Mouse (Mus musculus): Measurements from ENCODE around the gene Slc35a1. TPM values are rescaled to one million over a fixed set of nuclear protein-coding genes. Genes with fewer than 3 reads are reported as not detected.

Slc35a1 gene
- polyA plus RNA-seq, 1 experiment from 2014 or later, result 50.5 TPM

GRCm38 (mm10) chr4:34673721-34674120 lies 13.5 kb downstream of the Slc35a1 start:
- H3K4me2 ChIP-seq, result no peak overlapping the region
- H3K36me3 ChIP-seq (ENCODE audit: control insufficient read depth, insufficient read depth, low read length), result peaks cover 7% of the 10 kb centered on the region; the same call in 1 of the 2 replicates
- H3K4me1 ChIP-seq (ENCODE audit: control insufficient read depth, insufficient read depth, low read length), result no peaks in the 10 kb centered on the region
- no peak overlapping the region for H3K4me3 ChIP-seq (ENCODE audit: low read depth, low read length)
- no peaks in the 10 kb centered on the region for H3K27me3 ChIP-seq (ENCODE audit: control insufficient read depth, insufficient read depth, low read length)
- H3K9ac ChIP-seq (ENCODE audit: low read depth, low read length), result no peak overlapping the region
- 76% methylated on average over 5 of the region's 5 CpGs for WGBS (ENCODE audit: insufficient replicate concordance)
- ATAC-seq (replicated peaks; ENCODE audit: insufficient number of reproducible peaks, low FRiP score, low TSS enrichment), result no peak
- H3K9me3 ChIP-seq (replicated peaks; ENCODE audit: control insufficient read depth, low read length), result no peaks in the 10 kb centered on the region
- no peak overlapping the region for H3K27ac ChIP-seq (ENCODE audit: low read depth, low read length)

DNA sequence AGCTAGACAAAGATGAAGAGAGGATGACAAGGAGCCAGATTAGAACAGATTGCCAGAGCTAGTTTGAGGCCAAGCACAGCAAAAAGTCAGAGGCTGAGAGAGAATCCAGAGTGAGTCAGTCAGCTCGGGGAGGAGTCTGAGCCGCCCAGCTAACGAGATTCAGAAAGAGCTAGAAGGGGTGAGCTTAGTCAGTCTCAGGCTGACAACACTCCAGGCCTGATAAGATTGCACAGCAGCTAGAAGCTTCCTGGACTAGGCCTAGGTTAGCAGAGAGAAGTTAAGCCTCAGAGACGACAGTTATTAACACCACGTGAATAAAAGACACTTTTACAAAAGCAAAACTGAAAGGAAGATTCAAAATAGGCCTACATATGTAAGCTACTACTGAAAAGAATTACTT lies 19.3 kb downstream of the Slc35a1 start:
- Histone ChIP-seq H3K9me3 (replicated peaks; ENCODE audit: control insufficient read depth, low read length) (no peaks in the 10 kb centered on the region), H3K4me3 (ENCODE audit: low read depth, low read length) (no peak overlapping the region), H3K4me1 (ENCODE audit: control insufficient read depth, insufficient read depth, low read length) (no peaks in the 10 kb centered on the region), H3K4me2 (no peak overlapping the region), H3K27me3 (ENCODE audit: control insufficient read depth, insufficient read depth, low read length) (no peaks in the 10 kb centered on the region), H3K27ac (ENCODE audit: low read depth, low read length) (no peak overlapping the region), H3K9ac (ENCODE audit: low read depth, low read length) (no peak overlapping the region), H3K36me3 (ENCODE audit: control insufficient read depth, insufficient read depth, low read length) (peaks cover 26% of the 10 kb centered on the region)
- WGBS (ENCODE audit: insufficient replicate concordance), result 74% methylated on average over 5 of the region's 5 CpGs
- ATAC-seq (replicated peaks; ENCODE audit: insufficient number of reproducible peaks, low FRiP score, low TSS enrichment), result no peak

GRCm38 (mm10) chr4:34661927-34662326 lies 25.3 kb downstream of the Slc35a1 start:
- no peak overlapping the region for H3K9ac ChIP-seq (ENCODE audit: low read depth, low read length)
- no peak overlapping the region for H3K4me3 ChIP-seq (ENCODE audit: low read depth, low read length)
- H3K4me1 ChIP-seq (ENCODE audit: control insufficient read depth, insufficient read depth, low read length), result no peaks in the 10 kb centered on the region
- H3K36me3 ChIP-seq (ENCODE audit: control insufficient read depth, insufficient read depth, low read length), result peaks cover 26% of the 10 kb centered on the region
- H3K27me3 ChIP-seq (ENCODE audit: control insufficient read depth, insufficient read depth, low read length), result no peaks in the 10 kb centered on the region
- no peak overlapping the region for H3K4me2 ChIP-seq
- no peaks in the 10 kb centered on the region for H3K9me3 ChIP-seq (replicated peaks; ENCODE audit: control insufficient read depth, low read length)
- no peak overlapping the region for H3K27ac ChIP-seq (ENCODE audit: low read depth, low read length)
- WGBS (ENCODE audit: insufficient replicate concordance), result 75% methylated on average over 6 of the region's 6 CpGs
- no peak for ATAC-seq (replicated peaks; ENCODE audit: insufficient number of reproducible peaks, low FRiP score, low TSS enrichment)

DNA sequence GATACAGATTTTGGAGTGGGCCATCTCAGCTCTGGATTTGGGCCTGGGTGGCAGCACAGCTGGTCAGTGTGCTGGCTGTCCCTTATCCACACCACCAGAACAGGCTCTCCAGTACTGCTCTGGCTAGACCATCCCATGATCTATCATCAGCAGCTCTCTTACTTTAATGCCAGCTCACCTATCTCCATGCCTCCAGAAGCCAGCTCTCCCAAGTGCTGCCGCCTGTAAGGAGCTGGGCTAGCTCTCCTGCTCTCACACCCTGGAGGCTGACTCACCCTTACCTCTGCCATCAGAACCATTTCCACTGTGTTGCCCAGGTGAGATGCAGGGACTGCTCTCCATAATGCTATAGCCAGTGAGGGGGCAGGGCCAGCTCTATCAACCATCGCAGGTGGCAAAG lies 25.7 kb downstream of the Slc35a1 start:
- no peak overlapping the region for H3K4me2 ChIP-seq
- H3K27me3 ChIP-seq (ENCODE audit: control insufficient read depth, insufficient read depth, low read length), result no peaks in the 10 kb centered on the region
- H3K9me3 ChIP-seq (replicated peaks; ENCODE audit: control insufficient read depth, low read length), result no peaks in the 10 kb centered on the region
- H3K9ac ChIP-seq (ENCODE audit: low read depth, low read length), result no peak overlapping the region
- H3K36me3 ChIP-seq (ENCODE audit: control insufficient read depth, insufficient read depth, low read length), result peaks cover 29% of the 10 kb centered on the region
- no peak for ATAC-seq (replicated peaks; ENCODE audit: insufficient number of reproducible peaks, low FRiP score, low TSS enrichment)
- no peak overlapping the region for H3K27ac ChIP-seq (ENCODE audit: low read depth, low read length)
- no peaks in the 10 kb centered on the region for H3K4me1 ChIP-seq (ENCODE audit: control insufficient read depth, insufficient read depth, low read length)
- 95% methylated on average over 2 of the region's 2 CpGs for WGBS (ENCODE audit: insufficient replicate concordance)
- H3K4me3 ChIP-seq (ENCODE audit: low read depth, low read length), result no peak overlapping the region

DNA sequence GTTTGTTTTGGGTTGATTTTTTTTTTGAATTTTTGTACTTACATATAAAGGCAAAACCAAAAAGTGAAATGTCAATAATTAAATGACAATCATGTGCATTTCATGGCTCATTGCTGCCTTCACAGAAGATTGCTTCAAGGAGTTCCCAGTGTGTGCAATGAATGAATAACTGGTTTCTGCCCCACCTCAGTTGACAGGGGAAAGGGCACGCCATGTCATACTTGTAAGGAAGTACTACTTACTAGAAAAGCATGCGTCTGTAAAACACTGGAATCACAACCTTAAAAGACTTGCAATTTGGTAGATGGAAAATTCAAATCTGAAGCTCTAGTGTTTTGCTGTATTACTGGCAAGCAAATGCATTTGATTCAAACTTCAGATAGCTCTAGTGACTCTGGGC lies 28.2 kb downstream of the Slc35a1 start:
- Histone ChIP-seq H3K4me1 (ENCODE audit: control insufficient read depth, insufficient read depth, low read length) (no peaks in the 10 kb centered on the region), H3K27me3 (ENCODE audit: control insufficient read depth, insufficient read depth, low read length) (no peaks in the 10 kb centered on the region), H3K27ac (ENCODE audit: low read depth, low read length) (no peak overlapping the region), H3K9me3 (replicated peaks; ENCODE audit: control insufficient read depth, low read length) (no peaks in the 10 kb centered on the region), H3K9ac (ENCODE audit: low read depth, low read length) (no peak overlapping the region), H3K4me3 (ENCODE audit: low read depth, low read length) (no peak overlapping the region), H3K4me2 (no peak overlapping the region), H3K36me3 (ENCODE audit: control insufficient read depth, insufficient read depth, low read length) (peaks cover 29% of the 10 kb centered on the region)
- WGBS (ENCODE audit: insufficient replicate concordance), result 76% methylated on average over 2 of the region's 2 CpGs
- ATAC-seq (replicated peaks; ENCODE audit: insufficient number of reproducible peaks, low FRiP score, low TSS enrichment), result no peak

GRCm38 (mm10) chr4:34656101-34656500 lies 31.1 kb downstream of the Slc35a1 start:
- ATAC-seq (replicated peaks; ENCODE audit: insufficient number of reproducible peaks, low FRiP score, low TSS enrichment), result no peak
- 93% methylated on average over 10 of the region's 10 CpGs for WGBS (ENCODE audit: insufficient replicate concordance)
- peaks cover 18% of the 10 kb centered on the region for H3K36me3 ChIP-seq (ENCODE audit: control insufficient read depth, insufficient read depth, low read length)
- no peaks in the 10 kb centered on the region for H3K4me1 ChIP-seq (ENCODE audit: control insufficient read depth, insufficient read depth, low read length)
- H3K9ac ChIP-seq (ENCODE audit: low read depth, low read length), result no peak overlapping the region
- H3K4me2 ChIP-seq, result no peak overlapping the region
- no peak overlapping the region for H3K27ac ChIP-seq (ENCODE audit: low read depth, low read length)
- no peak overlapping the region for H3K4me3 ChIP-seq (ENCODE audit: low read depth, low read length)
- no peaks in the 10 kb centered on the region for H3K9me3 ChIP-seq (replicated peaks; ENCODE audit: control insufficient read depth, low read length)
- no peaks in the 10 kb centered on the region for H3K27me3 ChIP-seq (ENCODE audit: control insufficient read depth, insufficient read depth, low read length)

GRCm38 (mm10) chr4:34653179-34653578 lies 34.1 kb downstream of the Slc35a1 start:
- no peak overlapping the region for H3K4me2 ChIP-seq
- 87% methylated on average over 7 of the region's 7 CpGs for WGBS (ENCODE audit: insufficient replicate concordance)

DNA sequence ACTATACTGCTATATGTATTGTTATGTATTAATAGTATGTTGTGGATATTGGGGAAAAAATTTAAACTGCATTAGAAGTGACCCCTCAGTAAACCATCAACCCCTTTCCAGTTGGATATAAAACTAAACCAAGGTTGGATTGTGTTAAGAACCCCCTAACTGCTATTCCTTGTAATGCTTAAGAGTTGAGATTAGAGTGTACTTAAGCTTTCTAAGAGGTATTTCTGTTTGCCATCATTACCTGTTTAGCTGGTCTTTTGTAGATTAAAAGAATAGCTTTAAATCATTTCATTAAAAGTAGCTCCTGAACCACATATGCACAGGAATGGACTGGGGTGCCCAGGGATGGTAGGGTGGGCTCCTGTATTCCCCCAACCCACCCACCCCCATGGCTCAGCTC lies 42.5 kb downstream of the Slc35a1 start:
- no peaks in the 10 kb centered on the region for H3K27me3 ChIP-seq (ENCODE audit: control insufficient read depth, insufficient read depth, low read length)
- H3K36me3 ChIP-seq (ENCODE audit: control insufficient read depth, insufficient read depth, low read length), result peaks cover 17% of the 10 kb centered on the region
- H3K4me2 ChIP-seq, result no peak overlapping the region
- no peak overlapping the region for H3K9ac ChIP-seq (ENCODE audit: low read depth, low read length)
- H3K4me3 ChIP-seq (ENCODE audit: low read depth, low read length), result no peak overlapping the region
- no peaks in the 10 kb centered on the region for H3K9me3 ChIP-seq (replicated peaks; ENCODE audit: control insufficient read depth, low read length)
- ATAC-seq (replicated peaks; ENCODE audit: insufficient number of reproducible peaks, low FRiP score, low TSS enrichment), result no peak
- H3K27ac ChIP-seq (ENCODE audit: low read depth, low read length), result no peak overlapping the region
- no peaks in the 10 kb centered on the region for H3K4me1 ChIP-seq (ENCODE audit: control insufficient read depth, insufficient read depth, low read length)

More at GRCm38 (mm10) chr4:34653179-34653578, 34.1 kb downstream of the Slc35a1 start:
- H3K4me3 ChIP-seq (ENCODE audit: low read depth, low read length), result no peak overlapping the region
- ATAC-seq (replicated peaks; ENCODE audit: insufficient number of reproducible peaks, low FRiP score, low TSS enrichment), result no peak
- H3K9me3 ChIP-seq (replicated peaks; ENCODE audit: control insufficient read depth, low read length), result no peaks in the 10 kb centered on the region
- H3K9ac ChIP-seq (ENCODE audit: low read depth, low read length), result no peak overlapping the region
- H3K4me1 ChIP-seq (ENCODE audit: control insufficient read depth, insufficient read depth, low read length), result no peaks in the 10 kb centered on the region
- H3K27me3 ChIP-seq (ENCODE audit: control insufficient read depth, insufficient read depth, low read length), result no peaks in the 10 kb centered on the region
- peaks cover 15% of the 10 kb centered on the region for H3K36me3 ChIP-seq (ENCODE audit: control insufficient read depth, insufficient read depth, low read length)
- no peak overlapping the region for H3K27ac ChIP-seq (ENCODE audit: low read depth, low read length)

DNA sequence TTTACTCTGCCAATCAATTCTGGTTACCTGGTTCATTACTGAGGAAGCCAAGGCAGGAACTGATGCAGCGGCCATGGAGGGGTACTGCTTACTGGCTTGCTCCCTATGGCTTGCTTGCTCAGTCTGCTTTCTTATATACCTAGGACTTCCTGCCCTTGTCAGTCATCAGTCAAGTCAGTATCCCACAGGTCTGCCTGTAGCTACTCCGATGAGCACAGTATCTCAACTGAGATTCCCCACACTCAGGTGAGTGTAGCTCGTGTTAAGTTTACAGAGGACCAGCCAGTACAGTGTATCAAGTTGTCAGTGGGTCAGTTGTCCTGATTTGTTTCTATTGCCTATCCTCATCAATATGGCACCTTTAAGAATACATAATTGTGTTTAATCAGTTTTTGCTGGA lies 46.5 kb downstream of the Slc35a1 start:
- WGBS (ENCODE audit: insufficient replicate concordance), result 94% methylated on average over 3 of the region's 3 CpGs
- no peak for ATAC-seq (replicated peaks; ENCODE audit: insufficient number of reproducible peaks, low FRiP score, low TSS enrichment)
- no peak overlapping the region for H3K4me3 ChIP-seq (ENCODE audit: low read depth, low read length)
- no peaks in the 10 kb centered on the region for H3K9me3 ChIP-seq (replicated peaks; ENCODE audit: control insufficient read depth, low read length)
- H3K9ac ChIP-seq (ENCODE audit: low read depth, low read length), result no peak overlapping the region
- H3K27me3 ChIP-seq (ENCODE audit: control insufficient read depth, insufficient read depth, low read length), result no peaks in the 10 kb centered on the region
- H3K27ac ChIP-seq (ENCODE audit: low read depth, low read length), result no peak overlapping the region
- peaks cover 13% of the 10 kb centered on the region for H3K36me3 ChIP-seq (ENCODE audit: control insufficient read depth, insufficient read depth, low read length)
- no peak overlapping the region for H3K4me2 ChIP-seq
- H3K4me1 ChIP-seq (ENCODE audit: control insufficient read depth, insufficient read depth, low read length), result no peaks in the 10 kb centered on the region

All from heart, embryonic 11.5 days (tissue).